Mouse (Mus musculus) forebrain, postnatal 0 days (tissue): Measurements from ENCODE around the gene Syngr2. TPM values are rescaled to one million over a fixed set of nuclear protein-coding genes. Genes with fewer than 3 reads are reported as not detected.
"Not testable (repeated sequence)": the region's sequence is repeated elsewhere in the genome, so short reads cannot be mapped to it uniquely, and the experiment has no call there.

Source experiments
- ATAC-seq: fragments of 200-750 bp; cut with Nextera tagmentation; 2 replicates; pipeline ENCODE4 v1.8.0; 2017; ENCODE audit warnings: mild to moderate bottlenecking, moderate library complexity
- DNase-seq: peaks from one replicate; pipeline ENCODE4 v3.0.0-alpha.2; 2015
- H3K27ac ChIP-seq: fragments of 300-500 bp; sonication (generic); 2 replicates; pipeline ENCODE4 v1.5.1; 2014; ENCODE audit warnings: low read depth, mild to moderate bottlenecking, antibody characterized with exemption, low read length, moderate library complexity, mixed read lengths
- H3K27me3 ChIP-seq: fragments of 300-500 bp; sonication (generic); 2 replicates; pipeline ENCODE4 v1.6.1; 2014; ENCODE audit warnings: mild to moderate bottlenecking, low read length, mixed read lengths; ENCODE audit not compliant: insufficient read depth
- H3K36me3 ChIP-seq: fragments of 300-500 bp; sonication (generic); 2 replicates; pipeline ENCODE4 v1.6.1; 2014; ENCODE audit warnings: mild to moderate bottlenecking, moderate library complexity; ENCODE audit not compliant: insufficient read depth
- H3K4me1 ChIP-seq: fragments of 300-500 bp; sonication (generic); 2 replicates; pipeline ENCODE4 v1.6.1; 2014; ENCODE audit warnings: antibody characterized with exemption; ENCODE audit not compliant: insufficient read depth
- H3K4me2 ChIP-seq: fragments of 300-500 bp; sonication (generic); 2 replicates; pipeline ENCODE4 v1.6.1; 2014; ENCODE audit warnings: low read depth, mild to moderate bottlenecking, moderate library complexity
- H3K4me3 ChIP-seq: fragments of 300-500 bp; sonication (generic); 2 replicates; pipeline ENCODE4 v1.5.1; 2014; ENCODE audit warnings: low read depth, low read length, mixed read lengths
- H3K9ac ChIP-seq: fragments of 300-500 bp; sonication (generic); 2 replicates; pipeline ENCODE4 v1.6.1; 2014; ENCODE audit warnings: mild to moderate bottlenecking
- H3K9me3 ChIP-seq: fragments of 300-500 bp; sonication (generic); 2 replicates; pipeline ENCODE4 v1.6.1; 2016; ENCODE audit warnings: low read length
- CTCF ChIP-seq: sonication (generic); IDR thresholded peaks from 2 replicates; pipeline ENCODE4 v1.5.1; 2016; ENCODE audit warnings: antibody characterized with exemption, control low read depth, low read depth
- WGBS: fragments of 180-500 bp; shearing (Covaris S2); extraction: QIAGEN DNeasy Blood & Tissue Kit; methylation state at CpG from one replicate; pipeline ENCODE4 v1.1.7; 2014; 5-methylcytosine and 5-hydroxymethylcytosine counted together
- polyA plus RNA-seq: library from polyadenylated mRNA; unstranded; fragments of >200 nt; fragmentation: Nextera tagmentation; extraction: Ambion mirVana; gene quantifications from 2 replicates; pipeline ENCODE4 v1.2.1, GENCODE M21; 2015
- total RNA-seq: library from RNA; depleted of rRNA; stranded (reverse); fragments of >200 nt; gene quantifications from 2 replicates; pipeline ENCODE4 v1.2.3, GENCODE M21; 2014

Syngr2 gene
- total and polyA plus RNA-seq, 2 experiments from 2014 or later: 15.7 to 16.9 TPM

GRCm38 (mm10) chr11:117832086-117832969 is 22.9 kb downstream of the Syngr2 start:
- WGBS: 20% methylated on average over 28 of the region's 28 CpGs

GRCm38 (mm10) chr11:117833509-117833908 is 24.0 kb downstream of the Syngr2 start:
- WGBS: 87% methylated on average over 4 of the region's 6 CpGs

More at GRCm38 (mm10) chr11:117832086-117832969, 22.9 kb downstream of the Syngr2 start:
- DNase-seq: peak; percentile 84
- peak; percentile 85 for ATAC-seq
- H3K4me2 ChIP-seq: peak overlapping the region; percentile 44
- no peaks in the 10 kb centered on the region for H3K4me1 ChIP-seq
- no peaks in the 10 kb centered on the region for H3K36me3 ChIP-seq
- no peaks in the 10 kb centered on the region for H3K27me3 ChIP-seq
- peak overlapping the region; percentile 30 for H3K4me3 ChIP-seq
- TF ChIP-seq CTCF: peak; percentile 71
- H3K27ac ChIP-seq: peak overlapping the region; percentile 45; the same call in 1 of the 2 replicates
- H3K9ac ChIP-seq: peak overlapping the region; percentile 33
- H3K9me3 ChIP-seq: no peaks in the 10 kb centered on the region

GRCm38 (mm10) chr11:117834086-117834485 is 24.6 kb downstream of the Syngr2 start:
- H3K4me2 ChIP-seq: no peak overlapping the region
- H3K9ac ChIP-seq: no peak overlapping the region
- DNase-seq (no peak), ATAC-seq (no peak)
- H3K4me1 ChIP-seq: no peaks in the 10 kb centered on the region
- no peaks in the 10 kb centered on the region for H3K9me3 ChIP-seq
- TF ChIP-seq CTCF: no peak
- no peaks in the 10 kb centered on the region for H3K27me3 ChIP-seq
- no peaks in the 10 kb centered on the region for H3K36me3 ChIP-seq
- WGBS: 90% methylated on average over 8 of the region's 8 CpGs
- no peak overlapping the region for H3K4me3 ChIP-seq
- H3K27ac ChIP-seq: no peak overlapping the region

More at GRCm38 (mm10) chr11:117833509-117833908, 24.0 kb downstream of the Syngr2 start:
- not testable (repeated sequence) for H3K9me3 ChIP-seq, ATAC-seq, H3K9ac ChIP-seq, H3K27ac ChIP-seq, DNase-seq, H3K4me3 ChIP-seq, H3K36me3 ChIP-seq, H3K27me3 ChIP-seq, H3K4me1 ChIP-seq, H3K4me2 ChIP-seq

GRCm38 (mm10) chr11:117836306-117836705 is 26.8 kb downstream of the Syngr2 start:
- Histone ChIP-seq H3K27me3 (no peaks in the 10 kb centered on the region), H3K4me3 (peak overlapping the region; percentile 16; the same call in 1 of the 2 replicates), H3K4me2 (peak overlapping the region; percentile 34), H3K36me3 (no peaks in the 10 kb centered on the region), H3K27ac (no peak overlapping the region), H3K9me3 (no peaks in the 10 kb centered on the region), H3K9ac (no peak overlapping the region), H3K4me1 (no peaks in the 10 kb centered on the region)
- 23% methylated on average over 13 of the region's 13 CpGs for WGBS
- peak; percentile 48 for DNase-seq
- peak; percentile 16; the same call in 1 of the 2 replicates for ATAC-seq
- TF ChIP-seq CTCF: no peak

- ATAC-seq (no peak), DNase-seq (no peak)
- Histone ChIP-seq H3K27me3 (no peaks in the 10 kb centered on the region), H3K27ac (no peak overlapping the region), H3K9me3 (no peaks in the 10 kb centered on the region), H3K4me1 (no peaks in the 10 kb centered on the region), H3K4me2 (no peak overlapping the region), H3K36me3 (no peaks in the 10 kb centered on the region), H3K4me3 (no peak overlapping the region), H3K9ac (no peak overlapping the region)
- no peak for TF ChIP-seq CTCF
- 71% methylated on average over 2 of the region's 2 CpGs for WGBS
These were observed 29.1 kb downstream of the Syngr2 start for GRCm38 (mm10) chr11:117838572-117838971.

- DNase-seq (no peak), ATAC-seq (no peak)
- WGBS: 68% methylated on average over 1 of the region's 1 CpGs
- H3K9ac ChIP-seq: no peak overlapping the region
- no peak overlapping the region for H3K4me2 ChIP-seq
- H3K4me1 ChIP-seq: no peaks in the 10 kb centered on the region
- H3K27ac ChIP-seq: no peak overlapping the region
- H3K27me3 ChIP-seq: no peaks in the 10 kb centered on the region
- no peak overlapping the region for H3K4me3 ChIP-seq
- H3K9me3 ChIP-seq: no peaks in the 10 kb centered on the region
- H3K36me3 ChIP-seq: no peaks in the 10 kb centered on the region
- TF ChIP-seq CTCF: no peak
These were observed 29.6 kb downstream of the Syngr2 start for GRCm38 (mm10) chr11:117839021-117839420.

GRCm38 (mm10) chr11:117840910-117841309 is 31.4 kb downstream of the Syngr2 start:
- TF ChIP-seq CTCF: no peak
- Histone ChIP-seq H3K4me3 (no peak overlapping the region), H3K4me2 (no peak overlapping the region), H3K4me1 (no peaks in the 10 kb centered on the region), H3K9me3 (no peaks in the 10 kb centered on the region), H3K9ac (no peak overlapping the region), H3K27ac (no peak overlapping the region), H3K36me3 (no peaks in the 10 kb centered on the region), H3K27me3 (no peaks in the 10 kb centered on the region)
- WGBS: 57% methylated on average over 1 of the region's 1 CpGs
- ATAC-seq: no peak
- no peak for DNase-seq
